Mouse (Mus musculus): ENCODE measurements around the gene Tubd1. TPM values are rescaled to one million over a fixed set of nuclear protein-coding genes. Genes with fewer than 3 reads are reported as not detected.
"Not testable (repeated sequence)": the region's sequence is repeated elsewhere in the genome, so short reads cannot be mapped to it uniquely, and the experiment has no call there.

Gene Tubd1
- polyA plus RNA-seq, 1 experiment from 2014 or later: 9.8 TPM

GRCm38 (mm10) chr11:86533302-86533701, 11.5 kb upstream of the Tubd1 start:
- ATAC-seq (ENCODE audit: insufficient read depth); H3K4me3 ChIP-seq (replicated peaks); H3K27ac ChIP-seq (replicated peaks); H3K4me1 ChIP-seq (replicated peaks); H3K4me2 ChIP-seq; H3K9me3 ChIP-seq (replicated peaks); H3K27me3 ChIP-seq; H3K9ac ChIP-seq: not testable (repeated sequence)
- 78% methylated on average over 6 of the region's 6 CpGs for WGBS (ENCODE audit: insufficient replicate concordance)
- peaks cover 45% of the 10 kb centered on the region for H3K36me3 ChIP-seq (replicated peaks)

DNA sequence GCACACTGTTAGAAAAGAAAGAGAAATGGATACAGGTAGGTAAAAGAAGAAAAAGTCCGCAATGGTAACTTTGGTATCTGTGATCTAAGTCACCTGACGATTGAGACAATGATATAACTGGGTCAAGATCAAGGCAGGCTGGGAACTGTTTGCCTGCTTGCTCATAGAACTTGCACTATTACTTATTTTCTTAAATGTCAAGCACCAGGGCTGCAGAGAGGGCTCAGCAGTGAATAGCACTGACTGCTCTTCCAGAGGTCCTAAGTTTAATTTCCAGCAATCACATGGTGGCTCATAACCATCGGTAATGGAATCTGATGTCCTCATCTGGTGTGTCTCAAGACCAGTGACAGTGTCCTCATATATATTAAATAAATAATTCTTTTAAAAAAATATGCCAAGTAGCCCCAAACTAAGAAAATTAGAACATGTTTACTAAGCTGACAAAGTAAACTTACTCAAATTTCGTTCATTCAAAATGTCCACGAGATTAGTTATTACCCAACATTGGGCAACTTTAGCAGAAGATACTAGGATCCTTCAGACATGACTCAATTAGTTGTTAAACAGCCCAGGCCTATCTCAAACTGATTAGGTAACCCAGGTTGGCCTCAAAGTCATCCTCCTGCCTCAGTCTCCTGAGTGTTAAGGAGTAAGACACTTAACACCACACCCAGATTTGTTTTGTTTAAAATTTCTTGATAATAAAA, 10.4 kb upstream of the Tubd1 start:
- WGBS (ENCODE audit: insufficient replicate concordance): 82% methylated on average over 5 of the region's 5 CpGs
- Histone ChIP-seq H3K4me1 (replicated peaks) (0 out of 2 replicates have a peak, but pooled peaks cover 2% of the 10 kb centered on the region), H3K4me3 (replicated peaks) (no peak overlapping the region), H3K9me3 (replicated peaks) (no peaks in the 10 kb centered on the region), H3K27ac (replicated peaks) (no peak overlapping the region), H3K27me3 (no peaks in the 10 kb centered on the region), H3K4me2 (no peak overlapping the region), H3K36me3 (replicated peaks) (peaks cover 36% of the 10 kb centered on the region), H3K9ac (no peak overlapping the region)
- ATAC-seq (ENCODE audit: insufficient read depth): no peak

GRCm38 (mm10) chr11:86538786-86539185, 6.0 kb upstream of the Tubd1 start:
- no peaks in the 10 kb centered on the region for H3K27me3 ChIP-seq
- H3K4me2 ChIP-seq: no peak overlapping the region
- WGBS (ENCODE audit: insufficient replicate concordance): 86% methylated on average over 4 of the region's 4 CpGs
- H3K4me1 ChIP-seq (replicated peaks): peaks cover 33% of the 10 kb centered on the region
- ATAC-seq (ENCODE audit: insufficient read depth): no peak
- H3K27ac ChIP-seq (replicated peaks): no peak overlapping the region
- no peak overlapping the region for H3K9ac ChIP-seq
- H3K4me3 ChIP-seq (replicated peaks): no peak overlapping the region
- H3K9me3 ChIP-seq (replicated peaks): no peaks in the 10 kb centered on the region
- peaks cover 8% of the 10 kb centered on the region for H3K36me3 ChIP-seq (replicated peaks)

DNA sequence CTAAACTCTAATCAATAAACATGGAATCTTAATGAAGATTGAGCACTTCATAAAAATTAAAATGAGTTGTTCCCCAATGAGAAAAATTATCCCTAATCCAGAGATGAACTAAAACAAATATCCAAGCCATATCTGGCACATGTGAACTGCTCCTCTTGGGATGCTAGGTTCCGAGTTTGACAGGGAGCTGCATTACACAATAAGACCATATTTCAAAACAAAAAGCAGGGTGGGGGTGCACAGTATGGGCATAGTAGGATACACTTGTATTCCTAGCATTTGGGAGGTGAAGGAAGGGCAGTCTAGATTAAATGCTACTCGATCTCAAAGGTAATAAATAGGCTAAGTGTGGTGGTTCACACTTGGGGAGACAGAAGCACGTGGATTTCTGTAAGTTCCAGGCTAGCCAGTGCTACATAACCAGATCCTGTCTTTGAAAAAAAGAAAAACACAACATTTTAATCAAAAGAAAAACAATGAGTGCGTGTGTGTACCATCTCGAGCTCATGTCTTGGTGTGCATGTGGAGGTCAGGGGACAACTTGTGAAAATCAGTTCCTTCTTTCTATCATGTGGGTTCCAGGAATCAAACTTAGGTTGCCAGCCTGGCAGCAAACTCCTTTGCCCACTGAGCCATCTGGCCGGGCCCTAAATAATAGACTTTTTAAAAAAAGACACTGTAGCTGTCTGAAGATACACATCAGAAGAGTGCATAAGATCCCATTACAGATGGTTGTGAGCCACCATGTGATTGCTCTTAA, 4.9 kb upstream of the Tubd1 start:
- H3K4me3 ChIP-seq (replicated peaks): no peak overlapping the region
- no peaks in the 10 kb centered on the region for H3K27me3 ChIP-seq
- H3K36me3 ChIP-seq (replicated peaks): 0 out of 2 replicates have a peak, but pooled peaks cover 3% of the 10 kb centered on the region
- no peak overlapping the region for H3K9ac ChIP-seq
- H3K27ac ChIP-seq (replicated peaks): no peak overlapping the region
- ATAC-seq (ENCODE audit: insufficient read depth): no peak
- no peaks in the 10 kb centered on the region for H3K9me3 ChIP-seq (replicated peaks)
- 74% methylated on average over 6 of the region's 6 CpGs for WGBS (ENCODE audit: insufficient replicate concordance)
- H3K4me1 ChIP-seq (replicated peaks): peaks cover 33% of the 10 kb centered on the region
- no peak overlapping the region for H3K4me2 ChIP-seq

DNA sequence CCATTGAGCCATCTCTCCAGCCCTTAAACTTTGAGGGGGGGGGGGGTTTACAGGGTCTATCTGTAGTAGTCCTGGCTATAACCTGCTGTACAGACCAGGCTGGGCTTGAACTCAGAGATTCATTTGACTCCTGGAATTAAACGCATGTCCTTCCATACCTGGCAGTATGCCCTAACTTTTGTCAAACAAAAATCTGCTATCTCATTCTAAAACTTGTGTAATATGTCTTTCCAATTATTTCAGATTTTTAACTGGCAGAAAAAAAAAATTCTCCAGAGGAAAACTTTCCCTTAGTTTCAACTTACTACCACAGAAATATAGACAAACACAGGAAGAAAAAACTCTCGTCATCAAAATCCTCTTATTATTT, 4.3 kb upstream of the Tubd1 start:
- Histone ChIP-seq H3K4me1 (replicated peaks) (peaks cover 33% of the 10 kb centered on the region), H3K36me3 (replicated peaks) (0 out of 2 replicates have a peak, but pooled peaks cover 3% of the 10 kb centered on the region), H3K9ac (no peak overlapping the region), H3K4me2 (no peak overlapping the region), H3K9me3 (replicated peaks) (no peaks in the 10 kb centered on the region), H3K27ac (replicated peaks) (no peak overlapping the region), H3K4me3 (replicated peaks) (no peak overlapping the region), H3K27me3 (no peaks in the 10 kb centered on the region)
- no peak for ATAC-seq (ENCODE audit: insufficient read depth)
- 79% methylated on average over 2 of the region's 2 CpGs for WGBS (ENCODE audit: insufficient replicate concordance)

DNA sequence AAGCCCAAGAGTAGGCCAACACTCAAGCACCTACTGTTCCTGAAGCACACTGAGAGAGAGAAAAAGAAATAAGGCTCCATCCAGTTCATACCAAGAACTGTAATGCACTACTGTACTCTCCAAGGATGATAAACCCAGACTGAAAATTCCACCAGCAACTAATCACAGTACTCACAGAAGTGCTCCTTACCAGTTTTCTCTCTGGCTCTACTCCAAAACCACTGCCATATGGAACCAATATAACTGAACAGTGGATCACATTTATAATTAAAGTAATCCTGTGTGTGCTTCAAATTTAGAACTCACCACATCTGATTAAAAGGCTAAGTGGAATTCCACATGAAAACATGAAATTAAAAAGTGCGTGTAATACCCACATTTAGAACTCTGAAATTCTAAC, 1.9 kb upstream of the Tubd1 start:
- WGBS (ENCODE audit: insufficient replicate concordance): 85% methylated on average over 1 of the region's 1 CpGs
- ATAC-seq (ENCODE audit: insufficient read depth): no peak
- H3K4me2 ChIP-seq: peak overlapping the region; percentile 72
- peaks cover 46% of the 10 kb centered on the region for H3K4me1 ChIP-seq (replicated peaks)
- H3K27me3 ChIP-seq: no peaks in the 10 kb centered on the region
- H3K27ac ChIP-seq (replicated peaks): no peak overlapping the region
- peak overlapping the region; percentile 84 for H3K4me3 ChIP-seq (replicated peaks)
- H3K9me3 ChIP-seq (replicated peaks): no peaks in the 10 kb centered on the region
- no peak overlapping the region; the same call in 1 of the 2 replicates for H3K9ac ChIP-seq
- H3K36me3 ChIP-seq (replicated peaks): 0 out of 2 replicates have a peak, but pooled peaks cover 3% of the 10 kb centered on the region

- WGBS (ENCODE audit: insufficient replicate concordance): under 1% methylated on average over 50 of the region's 50 CpGs
- H3K9ac ChIP-seq: peak overlapping the region; percentile 97
- peak overlapping the region; percentile 72 for H3K4me2 ChIP-seq
- H3K36me3 ChIP-seq (replicated peaks): peaks cover 9% of the 10 kb centered on the region
- H3K27ac ChIP-seq (replicated peaks): peak overlapping the region; percentile 88
- H3K4me3 ChIP-seq (replicated peaks): peak overlapping the region; percentile 84
- H3K27me3 ChIP-seq: no peaks in the 10 kb centered on the region
- ATAC-seq (ENCODE audit: insufficient read depth): peak; percentile 72
- no peaks in the 10 kb centered on the region for H3K9me3 ChIP-seq (replicated peaks)
- peaks cover 44% of the 10 kb centered on the region for H3K4me1 ChIP-seq (replicated peaks)
Measured at GRCm38 (mm10) chr11:86543960-86544638, 692 bp upstream of the Tubd1 start.

GRCm38 (mm10) chr11:86545556-86545955, 765 bp downstream of the Tubd1 start:
- Histone ChIP-seq H3K27ac (replicated peaks) (peak overlapping the region; percentile 88), H3K36me3 (replicated peaks) (peaks cover 23% of the 10 kb centered on the region), H3K4me2 (peak overlapping the region; percentile 72), H3K9ac (peak overlapping the region; percentile 60), H3K27me3 (no peaks in the 10 kb centered on the region), H3K4me1 (replicated peaks) (peaks cover 36% of the 10 kb centered on the region), H3K4me3 (replicated peaks) (peak overlapping the region; percentile 84), H3K9me3 (replicated peaks) (no peaks in the 10 kb centered on the region)
- ATAC-seq (ENCODE audit: insufficient read depth): no peak
- WGBS (ENCODE audit: insufficient replicate concordance): 61% methylated on average over 8 of the region's 8 CpGs

DNA sequence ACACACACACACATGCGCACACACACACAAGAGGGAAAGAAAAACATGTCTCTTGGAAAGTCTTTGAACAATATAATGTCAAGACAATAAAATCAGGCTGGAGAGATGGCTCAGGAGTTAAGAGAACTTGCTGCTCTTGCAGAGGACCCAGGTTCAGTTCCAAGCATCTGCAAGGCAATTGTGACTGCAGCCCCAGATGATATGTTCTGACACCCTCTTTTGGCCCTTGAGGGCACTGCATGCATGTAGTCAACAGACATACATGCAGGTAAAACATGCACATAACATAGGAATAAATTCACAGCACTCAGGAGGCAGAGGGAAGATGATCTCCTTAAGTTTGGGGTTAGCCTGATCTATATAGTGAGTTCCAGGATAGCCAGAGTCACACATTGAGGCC, 2.6 kb downstream of the Tubd1 start:
- Histone ChIP-seq H3K4me3 (replicated peaks) (no peak overlapping the region), H3K27me3 (no peaks in the 10 kb centered on the region), H3K36me3 (replicated peaks) (peaks cover 31% of the 10 kb centered on the region), H3K4me1 (replicated peaks) (peaks cover 26% of the 10 kb centered on the region), H3K9me3 (replicated peaks) (no peaks in the 10 kb centered on the region), H3K4me2 (no peak overlapping the region), H3K9ac (no peak overlapping the region), H3K27ac (replicated peaks) (no peak overlapping the region)
- ATAC-seq (ENCODE audit: insufficient read depth): no peak
- 93% methylated on average over 1 of the region's 1 CpGs for WGBS (ENCODE audit: insufficient replicate concordance)

- Histone ChIP-seq H3K9me3 (replicated peaks) (no peaks in the 10 kb centered on the region), H3K4me2 (no peak overlapping the region), H3K9ac (no peak overlapping the region), H3K4me3 (replicated peaks) (no peak overlapping the region), H3K4me1 (replicated peaks) (no peaks in the 10 kb centered on the region), H3K27me3 (no peaks in the 10 kb centered on the region), H3K36me3 (replicated peaks) (peaks cover 65% of the 10 kb centered on the region), H3K27ac (replicated peaks) (no peak overlapping the region)
- ATAC-seq (ENCODE audit: insufficient read depth): no peak
- WGBS (ENCODE audit: insufficient replicate concordance): 86% methylated on average over 6 of the region's 6 CpGs
Measured at GRCm38 (mm10) chr11:86553525-86553924, 8.7 kb downstream of the Tubd1 start.

GRCm38 (mm10) chr11:86558258-86558657, 13.5 kb downstream of the Tubd1 start:
- 74% methylated on average over 4 of the region's 4 CpGs for WGBS (ENCODE audit: insufficient replicate concordance)
- H3K27ac ChIP-seq (replicated peaks): no peak overlapping the region
- no peak overlapping the region for H3K4me2 ChIP-seq
- H3K9me3 ChIP-seq (replicated peaks): no peaks in the 10 kb centered on the region
- H3K4me3 ChIP-seq (replicated peaks): no peak overlapping the region
- H3K36me3 ChIP-seq (replicated peaks): peaks cover 74% of the 10 kb centered on the region
- no peaks in the 10 kb centered on the region for H3K27me3 ChIP-seq
- ATAC-seq (ENCODE audit: insufficient read depth): no peak
- H3K9ac ChIP-seq: no peak overlapping the region
- H3K4me1 ChIP-seq (replicated peaks): no peaks in the 10 kb centered on the region

Data from liver, embryonic 15.5 days (tissue).